Mouse (Mus musculus) erythroblast, embryonic 14.5 days (primary cell): Measurements from ENCODE around the gene Hist1h3h. TPM values are rescaled to one million over a fixed set of nuclear protein-coding genes. Genes with fewer than 3 reads are reported as not detected.
"Not testable (repeated sequence)": the region's sequence is repeated elsewhere in the genome, so short reads cannot be mapped to it uniquely, and the experiment has no call there.

ENCODE experiments used
- H3K27me3 ChIP-seq: 2 replicates; pipeline ENCODE4 v1.6.1; 2012; ENCODE audit warnings: inconsistent platforms; ENCODE audit not compliant: control insufficient read depth
- H3K36me3 ChIP-seq: 2 replicates; pipeline ENCODE4 v1.6.1; 2012; ENCODE audit warnings: mild to moderate bottlenecking, inconsistent platforms; ENCODE audit not compliant: control insufficient read depth
- H3K4me1 ChIP-seq: 2 replicates; pipeline ENCODE4 v1.6.1; 2012; ENCODE audit warnings: inconsistent platforms; ENCODE audit not compliant: control insufficient read depth
- H3K4me3 ChIP-seq: replicated peaks from 2 replicates; pipeline ENCODE3; 2012; ENCODE audit warnings: moderate library complexity, mild to moderate bottlenecking, inconsistent platforms
- H3K9me3 ChIP-seq: 2 replicates; pipeline ENCODE4 v1.6.1; 2012; ENCODE audit warnings: low read length, inconsistent platforms, mixed read lengths; ENCODE audit not compliant: control insufficient read depth
- GATA1 ChIP-seq: IDR thresholded peaks from 2 replicates; pipeline ENCODE4 v1.6.1; 2012; ENCODE audit warnings: low read length, inconsistent platforms, mixed read lengths
- TAL1 ChIP-seq: IDR thresholded peaks from 3 replicates; pipeline ENCODE4 v1.6.1; 2012; ENCODE audit warnings: low read length, inconsistent platforms, mixed read lengths
- polyA plus RNA-seq: library from polyadenylated mRNA; stranded (reverse); fragments of >175 nt; gene quantifications from 2 replicates; pipeline ENCODE4 v1.2.3, GENCODE M21; 2012

Gene Hist1h3h
- polyA plus RNA-seq, 1 experiment, result 67.4 TPM

DNA sequence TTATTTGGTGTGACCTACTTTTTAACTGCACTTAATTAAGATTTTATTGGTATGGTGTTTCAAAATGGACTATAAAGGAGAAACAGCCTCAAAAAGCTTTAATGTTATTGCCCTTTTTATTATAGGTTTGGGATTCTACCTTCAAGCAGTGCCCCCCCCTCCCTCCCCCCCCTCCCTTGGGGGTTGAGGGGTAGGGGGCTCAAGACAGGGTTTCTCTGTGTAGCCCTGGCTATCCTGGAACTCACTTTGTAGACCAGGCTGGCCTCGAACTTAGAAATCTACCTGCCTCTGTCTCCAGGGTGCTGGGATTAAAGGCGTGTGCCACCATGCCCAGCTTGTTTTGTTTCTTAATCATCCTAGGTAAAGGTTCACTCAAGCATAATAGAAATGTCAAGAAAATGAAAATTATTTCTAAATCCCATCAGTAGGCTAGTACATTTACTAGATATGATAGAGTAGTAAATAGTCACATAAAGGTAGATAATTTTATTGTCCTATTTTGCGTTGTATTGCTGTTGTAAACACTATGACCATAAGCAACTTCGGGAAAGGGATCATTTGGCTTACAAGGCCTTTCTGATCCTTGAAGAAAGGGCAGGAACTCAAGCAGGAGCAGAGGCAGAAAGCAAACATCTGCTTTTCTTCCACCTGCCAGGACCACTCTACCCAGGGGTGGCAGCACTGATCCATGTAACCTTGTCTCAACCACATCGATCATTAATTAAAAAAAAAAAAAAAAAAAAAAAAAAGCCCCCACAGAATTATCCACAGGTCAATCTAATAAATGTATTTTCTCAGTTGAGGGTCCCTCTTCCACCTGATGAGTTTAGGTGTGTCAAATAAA is 5.8 kb downstream of the Hist1h3h start:
- Histone ChIP-seq H3K36me3 (no peaks in the 10 kb centered on the region; the same call in 1 of the 2 replicates), H3K4me1 (peaks cover 48% of the 10 kb centered on the region), H3K9me3 (no peaks in the 10 kb centered on the region), H3K27me3 (no peaks in the 10 kb centered on the region), H3K4me3 (peak overlapping the region; percentile 69)
- TF ChIP-seq TAL1 (no peak), GATA1 (no peak)

DNA sequence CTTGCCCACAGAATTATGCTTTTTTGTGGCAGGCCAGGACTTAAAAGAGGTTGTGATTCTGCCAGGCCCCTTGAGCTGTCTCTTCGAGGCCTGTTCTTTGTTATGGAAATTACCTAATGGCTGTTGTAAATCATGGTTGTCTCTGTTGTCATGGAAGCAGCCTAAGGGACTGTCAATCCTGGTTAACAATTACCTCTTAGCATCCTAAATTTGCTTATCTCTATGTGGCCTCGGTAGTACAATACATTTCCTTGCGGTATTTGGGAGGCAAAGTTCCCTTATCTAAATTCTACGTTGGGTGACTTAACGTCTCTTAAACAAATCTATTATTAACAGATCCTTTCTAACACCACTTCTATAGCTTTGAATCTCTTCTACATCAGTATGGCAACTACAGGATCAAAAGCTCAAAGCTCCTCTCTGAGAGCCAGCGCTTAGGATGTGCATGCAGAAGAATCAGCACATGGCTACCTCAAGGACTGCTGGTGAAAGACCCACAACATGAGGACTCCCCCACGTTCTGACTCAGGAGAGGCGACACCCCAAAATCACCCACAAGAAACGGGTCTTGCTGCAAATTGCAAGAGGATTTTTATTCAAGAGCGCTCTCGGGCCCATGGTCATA is 10.6 kb downstream of the Hist1h3h start:
- Histone ChIP-seq H3K36me3 (no peaks in the 10 kb centered on the region), H3K27me3 (no peaks in the 10 kb centered on the region), H3K9me3 (no peaks in the 10 kb centered on the region), H3K4me1 (peaks cover 13% of the 10 kb centered on the region), H3K4me3 (no peak overlapping the region)
- no peak for TF ChIP-seq GATA1
- no peak for TF ChIP-seq TAL1

DNA sequence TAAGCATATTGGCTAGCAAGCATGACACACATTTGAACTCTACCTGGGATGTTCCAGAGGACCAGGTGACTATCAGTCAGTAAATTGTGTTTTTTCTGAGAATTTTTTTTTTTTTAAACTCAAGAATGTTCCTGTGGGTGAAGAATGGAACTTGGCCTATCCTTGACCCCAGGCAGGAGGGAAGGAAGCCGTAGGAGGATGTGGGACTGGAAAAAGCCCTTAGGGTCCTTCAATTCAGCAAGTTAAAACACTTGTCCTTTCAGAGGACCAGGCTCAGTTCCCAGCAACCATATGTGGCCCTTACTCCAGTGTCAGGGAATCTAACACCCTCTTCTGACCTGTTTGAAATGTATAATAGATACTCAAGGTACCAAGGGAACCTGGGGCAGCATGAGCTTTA is 12.1 kb downstream of the Hist1h3h start:
- no peaks in the 10 kb centered on the region for H3K27me3 ChIP-seq
- no peaks in the 10 kb centered on the region for H3K36me3 ChIP-seq
- TF ChIP-seq TAL1, result no peak
- TF ChIP-seq GATA1, result no peak
- H3K9me3 ChIP-seq, result no peaks in the 10 kb centered on the region
- no peak overlapping the region for H3K4me3 ChIP-seq
- H3K4me1 ChIP-seq, result peaks cover 21% of the 10 kb centered on the region

DNA sequence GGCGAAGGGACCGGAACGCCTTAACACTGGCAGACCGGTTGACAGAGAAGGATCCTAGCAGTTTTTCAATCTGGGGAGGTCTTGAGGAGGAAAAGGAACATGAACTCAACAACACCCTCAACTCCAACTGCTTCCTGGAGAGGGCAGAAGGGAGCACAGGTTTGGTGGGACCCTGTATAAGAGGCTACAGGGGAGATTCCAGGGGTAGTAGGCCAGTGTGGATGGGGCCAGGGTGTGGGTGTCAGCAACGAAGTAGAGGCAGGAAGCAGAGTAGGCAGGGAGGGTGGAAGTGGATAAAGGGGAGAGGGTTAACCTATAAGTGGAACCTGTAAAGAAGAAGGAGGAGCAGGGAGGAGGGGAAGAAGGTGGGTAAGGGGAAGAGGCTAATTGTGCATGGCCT is 16.0 kb downstream of the Hist1h3h start:
- TF ChIP-seq TAL1, result no peak
- no peak for TF ChIP-seq GATA1
- Histone ChIP-seq H3K9me3 (no peaks in the 10 kb centered on the region), H3K4me3 (no peak overlapping the region), H3K36me3 (no peaks in the 10 kb centered on the region), H3K4me1 (peaks cover 45% of the 10 kb centered on the region), H3K27me3 (no peaks in the 10 kb centered on the region)

DNA sequence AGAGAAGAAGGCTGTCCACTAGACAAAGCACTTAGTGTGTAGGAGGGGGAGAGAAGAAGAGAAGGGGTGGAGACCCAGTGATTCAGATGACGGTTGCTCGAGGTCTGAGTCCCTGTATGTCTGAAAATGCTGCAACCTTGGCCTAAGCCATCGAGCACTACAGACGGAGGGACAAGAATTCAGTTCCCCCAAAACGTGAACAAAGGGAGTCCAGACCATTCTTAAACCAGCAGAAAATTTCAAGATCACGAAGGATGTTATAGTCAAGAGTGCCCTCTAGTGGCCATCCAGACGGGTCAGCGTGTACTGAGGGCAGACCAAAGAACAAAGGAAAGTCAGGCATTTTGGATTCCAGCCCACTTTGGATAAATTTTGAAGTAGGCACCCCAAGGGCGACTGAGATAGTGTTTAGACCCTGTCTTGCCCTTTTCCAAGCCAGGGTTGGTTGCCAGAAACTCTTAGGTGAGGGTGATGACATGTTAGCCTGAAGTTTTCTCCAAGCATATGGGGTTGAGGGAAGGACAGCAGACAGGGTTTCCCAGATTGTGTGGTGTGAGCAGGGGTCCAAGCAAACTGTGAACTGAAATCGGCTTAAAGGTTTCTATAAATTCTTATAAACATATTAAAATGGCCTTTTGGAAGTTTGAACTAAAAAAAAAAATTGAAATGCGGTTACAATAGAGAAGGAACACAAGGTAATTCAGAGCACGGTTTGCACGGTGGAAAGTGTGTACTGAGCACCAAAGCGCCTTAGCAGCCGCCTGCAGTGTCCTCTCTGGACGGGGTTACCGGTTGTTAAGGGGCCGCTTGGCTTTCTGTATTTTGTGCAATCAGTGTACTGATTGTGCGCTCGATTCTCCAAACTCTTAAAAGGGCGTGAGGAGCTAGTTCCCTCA is 16.8 kb downstream of the Hist1h3h start:
- TF ChIP-seq GATA1 (no peak), TAL1 (no peak)
- peaks cover 49% of the 10 kb centered on the region for H3K4me1 ChIP-seq

DNA sequence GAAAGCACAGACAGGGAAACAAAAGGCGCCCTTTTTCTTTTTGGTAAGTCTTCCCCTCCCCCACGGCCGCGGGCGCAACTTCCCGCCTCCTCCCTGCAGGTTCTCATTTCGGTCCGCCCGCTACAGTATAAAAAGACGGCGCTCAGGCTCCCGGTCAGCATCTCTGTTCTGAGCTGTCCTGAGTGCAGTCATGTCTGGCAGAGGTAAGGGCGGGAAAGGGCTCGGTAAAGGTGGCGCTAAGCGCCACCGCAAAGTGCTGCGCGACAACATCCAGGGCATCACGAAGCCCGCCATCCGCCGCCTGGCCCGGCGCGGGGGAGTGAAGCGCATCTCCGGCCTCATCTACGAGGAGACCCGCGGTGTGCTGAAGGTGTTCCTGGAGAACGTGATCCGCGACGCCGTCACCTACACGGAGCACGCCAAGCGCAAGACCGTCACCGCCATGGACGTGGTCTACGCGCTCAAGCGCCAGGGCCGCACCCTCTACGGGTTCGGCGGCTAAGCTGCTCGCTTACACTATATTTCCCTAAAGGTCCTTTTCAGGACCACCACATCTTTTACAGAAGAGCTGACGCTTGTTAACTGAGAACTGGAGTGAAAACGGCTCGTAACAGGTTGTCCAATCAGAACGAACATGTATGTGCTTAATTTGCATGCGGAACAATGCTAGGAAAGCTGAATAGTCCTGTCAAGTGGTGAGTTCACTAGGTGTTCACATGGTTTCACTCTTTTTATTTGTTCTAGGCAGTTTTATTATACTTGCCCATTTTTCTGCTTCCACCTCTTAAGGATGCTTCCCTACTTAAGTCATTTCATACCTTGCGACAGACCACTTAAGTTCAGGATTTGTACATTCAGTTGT is 17.7 kb downstream of the Hist1h3h start, which contains the start of gene Hist1h4j:
TSS of gene Hist1h4j (plus strand) at position 159 of the 862 bp plus-strand sequence.
- H3K9me3 ChIP-seq, H3K27me3 ChIP-seq, H3K36me3 ChIP-seq: not testable (repeated sequence)
- Histone ChIP-seq H3K4me1 (peaks cover 49% of the 10 kb centered on the region), H3K4me3 (peak within 1 kb of the TSS; percentile 72)

More for the DNA sequence above, 16.8 kb downstream of the Hist1h3h start:
- H3K9me3 ChIP-seq, result no peaks in the 10 kb centered on the region
- peaks cover 3% of the 10 kb centered on the region for H3K36me3 ChIP-seq
- no peaks in the 10 kb centered on the region for H3K27me3 ChIP-seq
- H3K4me3 ChIP-seq, result peak overlapping the region; percentile 65

DNA sequence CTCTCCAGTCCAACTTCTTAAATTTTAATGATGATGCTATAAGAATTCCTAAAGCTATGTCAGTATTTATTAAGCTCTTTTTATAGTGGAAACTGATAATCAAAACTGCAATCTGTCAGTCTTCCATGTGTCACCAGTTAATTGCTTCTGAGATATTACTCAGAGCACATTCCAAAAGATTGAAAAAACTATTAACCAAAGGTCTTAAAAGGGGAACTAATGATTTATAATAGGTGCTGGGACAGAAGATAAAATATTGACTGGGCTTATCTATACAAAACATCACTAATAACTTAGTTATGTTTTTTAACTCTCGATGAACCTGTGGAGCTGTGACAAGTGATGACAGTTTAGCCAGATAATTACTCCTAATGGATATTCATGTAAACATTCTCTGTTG is 27.5 kb downstream of the Hist1h3h start:
- no peak for TF ChIP-seq GATA1
- TF ChIP-seq TAL1, result no peak
- H3K4me3 ChIP-seq, result no peak overlapping the region
- H3K9me3 ChIP-seq, result no peaks in the 10 kb centered on the region
- H3K36me3 ChIP-seq, result peaks cover 42% of the 10 kb centered on the region
- H3K27me3 ChIP-seq, result no peaks in the 10 kb centered on the region
- H3K4me1 ChIP-seq, result peaks cover 37% of the 10 kb centered on the region

DNA sequence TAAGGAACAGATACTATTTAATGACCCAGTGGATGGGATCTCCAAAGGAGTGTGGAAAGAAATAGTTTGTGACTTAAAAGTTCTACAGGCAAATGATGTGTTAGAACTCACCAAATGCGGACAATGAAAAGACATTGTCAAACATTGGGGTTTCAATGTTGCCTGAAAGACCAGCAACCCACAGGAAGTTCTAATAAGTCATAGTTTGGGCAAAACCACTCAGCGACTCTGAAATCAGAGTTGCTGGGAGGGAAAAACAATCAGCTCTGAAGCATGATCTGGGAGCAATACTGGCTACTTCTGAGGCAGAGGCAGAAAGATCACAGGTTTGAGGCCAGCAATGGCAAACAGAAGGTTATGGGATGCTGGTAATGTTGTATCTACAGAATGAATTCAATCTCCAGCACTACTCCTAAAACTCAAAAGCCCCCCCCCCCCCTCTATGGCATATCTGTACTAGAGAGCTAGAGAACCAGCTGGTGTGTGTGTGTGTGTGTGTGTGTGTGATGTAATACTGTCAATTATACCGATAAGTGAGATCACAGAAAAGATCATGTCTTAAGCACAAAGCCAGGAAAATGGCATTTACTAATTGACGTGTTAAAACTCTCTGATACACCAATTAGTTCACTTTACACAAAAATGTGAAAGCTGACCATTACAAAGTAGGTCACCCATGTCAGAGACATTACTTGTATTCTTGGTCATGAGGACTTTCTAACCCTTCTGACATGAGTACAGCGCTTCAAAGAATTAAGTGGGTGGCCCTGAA is 32.1 kb downstream of the Hist1h3h start:
- no peak for TF ChIP-seq GATA1
- TF ChIP-seq TAL1, result no peak
- H3K4me1 ChIP-seq, result peaks cover 59% of the 10 kb centered on the region
- H3K36me3 ChIP-seq, result peaks cover 36% of the 10 kb centered on the region
- no peaks in the 10 kb centered on the region for H3K27me3 ChIP-seq
- H3K4me3 ChIP-seq, result peak overlapping the region; percentile 68
- H3K9me3 ChIP-seq, result no peaks in the 10 kb centered on the region

DNA sequence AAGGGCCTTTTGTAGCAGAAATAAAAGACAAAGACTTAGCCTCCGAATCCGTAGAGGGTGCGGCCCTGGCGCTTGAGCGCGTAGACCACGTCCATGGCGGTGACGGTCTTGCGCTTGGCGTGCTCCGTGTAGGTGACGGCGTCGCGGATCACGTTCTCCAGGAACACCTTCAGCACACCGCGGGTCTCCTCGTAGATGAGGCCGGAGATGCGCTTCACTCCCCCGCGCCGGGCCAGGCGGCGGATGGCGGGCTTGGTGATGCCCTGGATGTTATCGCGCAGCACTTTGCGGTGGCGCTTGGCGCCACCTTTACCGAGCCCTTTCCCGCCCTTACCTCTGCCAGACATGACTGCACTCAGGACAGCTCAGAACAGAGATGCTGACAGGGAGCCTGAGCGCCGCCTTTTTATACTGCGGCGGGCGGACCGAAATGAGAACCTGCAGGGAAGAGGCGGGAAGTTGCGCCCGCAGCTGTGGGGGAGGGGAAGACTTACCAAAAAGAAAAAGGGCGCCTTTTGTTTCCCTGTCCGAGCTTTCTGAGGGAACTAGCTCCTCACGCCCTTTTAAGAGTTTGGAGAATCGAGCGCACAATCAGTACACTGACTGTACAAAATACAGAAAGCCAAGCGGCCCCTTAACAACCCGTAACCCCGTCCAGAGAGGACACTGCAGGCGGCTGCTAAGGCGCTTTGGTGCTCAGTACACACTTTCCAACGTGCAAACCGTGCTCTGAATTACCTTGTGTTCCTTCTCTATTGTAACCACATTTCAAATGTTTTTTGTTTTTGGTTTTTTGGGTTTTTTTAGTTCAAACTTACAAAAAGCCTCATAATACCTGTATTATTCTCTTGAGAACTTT is 32.9 kb downstream of the Hist1h3h start, which contains the start of gene Hist1h4k:
TSS of gene Hist1h4k (minus strand) at position 347 of the 859 bp plus-strand sequence.
- H3K4me1 ChIP-seq, result peaks cover 61% of the 10 kb centered on the region
- H3K4me3 ChIP-seq, result peak within 1 kb of the TSS; percentile 68
- peaks cover 35% of the 10 kb centered on the region for H3K36me3 ChIP-seq
- not testable (repeated sequence) for H3K9me3 ChIP-seq, H3K27me3 ChIP-seq
